13 mouse cellular contexts compared by ENCODE assay signal in genomic region chr12:109893657-109894056, GRCm38 (mm10).
"Had no signal": no experiment of that assay in that cellular context is flagged by ENCODE, and none has a peak within 500 bp of the region (broad histone marks: within the 10 kb centered on the region; RNA-seq: fewer than 3 reads in every experiment).

No protein-coding gene starts in this region.

- H3K4me2 ChIP-seq: kidney, embryonic 15.5 days; limb, embryonic 13.5 days; liver, embryonic 13.5 days; midbrain, embryonic 11.5 days had no signal

- H3K4me3 ChIP-seq: kidney, embryonic 15.5 days; limb, embryonic 10.5 days; limb, embryonic 13.5 days; liver, embryonic 13.5 days had no signal

- H3K27me3 ChIP-seq: liver, embryonic 13.5 days had no signal

- H3K4me1 ChIP-seq: liver, embryonic 13.5 days had no signal

- H3K27ac ChIP-seq: kidney, embryonic 15.5 days; limb, embryonic 10.5 days; limb, embryonic 13.5 days; liver, embryonic 13.5 days had no signal

- H3K9me3 ChIP-seq: kidney, embryonic 15.5 days; limb, embryonic 10.5 days; limb, embryonic 13.5 days; liver, embryonic 13.5 days had no signal

- DNase-seq: layer of hippocampus, postnatal 36 days; liver, embryonic 13.5 days; lung, adult 2 months; lung, postnatal 14 days; lung, postnatal 4 days; midbrain, embryonic 14.5 days; right cerebral cortex, postnatal 25 days; thymus, adult 18-20 months; thymus, postnatal 36 days had no signal

- H3K36me3 ChIP-seq: kidney, embryonic 15.5 days; limb, embryonic 10.5 days; limb, embryonic 13.5 days; liver, embryonic 13.5 days had no signal

- H3K9ac ChIP-seq: kidney, embryonic 15.5 days; limb, embryonic 13.5 days; liver, embryonic 13.5 days had no signal
